Mouse (Mus musculus): ENCODE measurements around the gene Tns1.
A peak's percentile ranks its signal among the peaks of the same experiment; 100 is the strongest.

The Tns1 gene

GRCm38 (mm10) chr1:73929952-73930329 lies 194.3 kb downstream of the Tns1 start:
- DNase-seq = no peak

- peak; percentile 59 for DNase-seq
These were observed 194.9 kb downstream of the Tns1 start for GRCm38 (mm10) chr1:73929211-73929951.

- DNase-seq = no peak
These were observed 195.9 kb downstream of the Tns1 start for GRCm38 (mm10) chr1:73928385-73928784.

- DNase-seq = no peak
These were observed 196.4 kb downstream of the Tns1 start for GRCm38 (mm10) chr1:73927819-73928218.

DNA sequence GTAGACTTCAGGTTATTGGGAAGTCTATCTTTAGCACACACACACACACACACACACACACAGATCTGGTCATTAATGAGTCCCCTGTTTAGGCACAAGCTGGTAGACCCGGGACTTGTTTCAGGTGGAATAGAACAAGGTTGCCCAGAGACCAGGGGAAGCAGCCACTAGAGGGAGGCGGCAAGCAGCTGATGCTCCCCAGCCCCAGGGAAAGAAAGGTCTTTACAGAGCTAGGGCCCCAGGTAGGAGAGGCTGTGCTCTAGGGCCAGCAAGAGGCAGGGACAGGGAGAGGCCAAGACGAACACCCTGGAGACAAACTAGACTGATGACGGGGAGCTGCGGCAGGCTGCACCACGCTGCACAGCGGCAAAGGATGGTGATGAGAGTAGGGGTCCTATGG lies 198.0 kb downstream of the Tns1 start:
- no peak for DNase-seq

GRCm38 (mm10) chr1:73924871-73925610 lies 199.2 kb downstream of the Tns1 start:
- DNase-seq = no peak

GRCm38 (mm10) chr1:73924210-73924609 lies 200.0 kb downstream of the Tns1 start:
- DNase-seq = no peak

DNA sequence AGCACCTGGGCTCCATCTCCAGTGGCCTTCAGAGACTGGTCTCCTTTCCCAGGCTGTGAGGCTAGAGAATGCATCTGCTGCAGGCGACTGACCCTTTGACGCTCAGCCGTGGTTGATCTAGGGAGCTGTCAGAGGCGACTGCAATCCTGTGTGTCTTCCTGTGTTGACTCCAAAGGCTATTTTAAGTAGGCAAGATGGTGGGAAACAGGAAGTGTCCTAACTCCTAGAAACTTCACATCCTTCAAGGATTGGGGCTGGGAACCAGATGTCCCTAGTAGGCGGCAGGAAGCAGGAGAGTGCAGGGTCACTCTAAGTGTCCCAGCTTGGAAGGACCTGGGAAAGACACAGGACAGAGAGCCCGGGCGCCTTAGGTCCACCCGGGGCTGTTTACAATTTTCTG lies 201.1 kb downstream of the Tns1 start:
- DNase-seq = no peak

DNA sequence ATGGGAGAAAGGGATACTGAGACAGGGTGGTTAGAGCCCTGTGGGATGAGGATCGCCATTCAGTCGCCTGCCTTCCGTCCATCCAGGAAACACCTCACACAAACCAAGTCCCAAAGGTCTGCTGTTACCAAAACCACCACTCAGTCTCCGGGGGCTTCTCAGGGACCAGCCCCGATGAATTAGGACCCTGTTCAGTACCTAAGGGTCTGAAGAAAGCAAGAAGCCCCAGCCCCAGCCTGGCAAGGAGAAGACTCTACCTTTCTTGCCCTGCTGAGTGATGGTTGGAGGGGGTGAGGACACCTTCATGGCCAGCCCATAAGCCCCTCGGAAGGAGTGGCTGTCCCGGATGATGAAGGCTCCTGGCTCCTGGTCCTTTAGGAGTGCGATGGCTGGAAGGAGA lies 203.5 kb downstream of the Tns1 start:
- no peak for DNase-seq

GRCm38 (mm10) chr1:73919909-73920308 lies 204.3 kb downstream of the Tns1 start:
- DNase-seq = no peak

DNA sequence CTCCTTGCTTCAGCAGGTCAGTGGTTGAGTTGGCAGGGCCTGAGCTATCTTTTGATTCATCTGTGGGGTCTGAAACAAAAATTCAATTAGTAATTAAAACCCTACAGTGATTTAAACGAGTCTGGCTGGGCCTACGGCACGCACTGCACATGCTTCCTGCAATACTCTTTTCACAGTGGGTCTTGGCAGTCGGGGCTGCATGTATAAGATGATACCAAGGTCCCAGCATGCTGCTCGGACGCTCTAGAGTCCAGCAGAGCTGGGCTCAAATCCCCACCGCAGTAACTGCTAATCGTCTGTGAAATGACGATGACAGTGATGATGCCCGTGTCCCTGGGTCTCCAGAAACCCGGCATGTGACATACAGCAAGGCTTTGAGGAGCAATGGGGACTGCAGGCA lies 206.2 kb downstream of the Tns1 start:
- no peak for DNase-seq

DNA sequence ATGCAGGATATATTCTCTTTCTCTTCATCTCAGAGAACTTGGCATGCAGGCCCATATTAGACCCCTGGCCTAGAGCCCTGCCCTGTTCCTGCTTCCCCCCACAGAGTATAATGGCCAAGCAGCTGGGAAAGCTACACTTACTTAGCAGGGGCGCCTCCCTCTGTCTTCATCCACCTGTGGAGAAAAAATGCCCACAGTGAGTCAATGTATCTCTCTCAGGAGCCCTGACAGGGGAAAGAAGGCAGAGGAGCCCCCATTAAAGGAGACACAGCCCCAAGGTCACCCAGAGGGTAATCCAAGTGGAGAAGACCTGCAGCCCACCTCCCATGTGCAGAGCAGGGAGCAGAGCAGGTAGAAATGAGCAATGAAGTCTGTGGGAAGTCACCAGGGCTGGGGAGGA lies 208.0 kb downstream of the Tns1 start:
- no peak for DNase-seq

GRCm38 (mm10) chr1:73915218-73916070 lies 208.8 kb downstream of the Tns1 start:
- no peak for DNase-seq

- DNase-seq = peak; percentile 34
These were observed 210.2 kb downstream of the Tns1 start for GRCm38 (mm10) chr1:73914076-73914475.

DNA sequence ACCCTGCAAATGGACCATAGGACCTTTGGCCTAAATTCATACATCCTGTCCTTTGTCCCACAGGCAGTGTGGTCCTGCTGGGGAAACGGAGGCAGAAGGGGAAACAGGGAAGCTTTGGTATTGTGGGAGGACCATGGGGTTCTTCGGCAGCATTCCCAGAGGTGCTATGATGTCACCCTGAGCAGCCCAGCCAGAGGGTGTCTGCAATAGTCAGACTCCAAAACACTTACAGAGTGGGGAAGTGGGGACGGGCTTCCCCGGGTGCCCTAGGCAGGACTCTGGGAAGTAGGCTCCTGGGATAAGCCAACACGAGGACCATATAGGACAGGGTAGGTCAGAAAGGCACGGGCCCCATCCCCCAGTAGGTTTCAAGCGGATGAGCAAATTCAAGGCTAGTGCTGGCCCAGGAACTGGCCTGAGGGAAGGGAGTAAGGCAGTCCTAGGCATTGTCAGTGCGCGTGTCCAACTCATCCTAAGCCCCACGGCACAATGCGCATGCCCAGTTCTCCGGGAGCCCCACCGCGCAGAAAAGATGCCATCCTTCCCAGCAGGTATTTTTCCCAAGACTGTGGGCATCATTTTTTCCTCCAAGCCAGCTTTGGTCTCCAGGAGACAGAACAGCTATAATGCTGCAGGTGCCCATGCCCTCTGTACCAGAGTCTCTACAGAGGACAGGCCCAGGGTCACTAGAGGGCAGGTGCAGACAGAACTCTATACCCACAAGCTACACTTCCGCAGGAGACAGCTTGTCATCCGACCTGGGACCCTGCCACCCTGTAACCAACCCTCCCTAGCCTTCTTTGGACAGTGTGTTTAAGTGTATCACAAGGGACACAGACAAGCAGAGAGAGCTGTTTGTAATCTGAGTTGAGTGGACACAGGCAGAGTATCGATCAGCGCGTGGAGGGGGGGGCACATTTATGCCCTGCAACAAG lies 210.9 kb downstream of the Tns1 start:
- DNase-seq = no peak

DNA sequence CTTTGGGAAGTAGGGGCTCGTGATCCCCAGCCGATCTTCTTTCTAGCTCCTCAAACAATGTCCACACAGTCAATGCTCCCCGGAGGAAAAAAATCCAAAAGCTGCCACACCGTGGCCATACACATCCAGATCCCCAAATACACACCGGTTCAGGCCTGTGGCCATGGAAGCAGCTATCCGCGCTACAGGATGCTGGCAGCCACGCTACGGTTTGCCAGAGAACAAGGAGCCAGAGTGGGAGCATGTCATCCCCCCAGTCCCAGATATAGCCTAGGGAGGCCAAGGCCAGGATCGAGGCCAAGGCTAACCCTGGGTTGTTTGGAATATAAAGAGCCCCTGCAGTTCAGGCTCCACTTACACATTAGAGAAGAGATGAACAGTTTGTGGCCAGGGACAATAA lies 211.8 kb downstream of the Tns1 start:
- no peak for DNase-seq

- no peak for DNase-seq
These were observed 212.3 kb downstream of the Tns1 start for GRCm38 (mm10) chr1:73911981-73912380.

DNA sequence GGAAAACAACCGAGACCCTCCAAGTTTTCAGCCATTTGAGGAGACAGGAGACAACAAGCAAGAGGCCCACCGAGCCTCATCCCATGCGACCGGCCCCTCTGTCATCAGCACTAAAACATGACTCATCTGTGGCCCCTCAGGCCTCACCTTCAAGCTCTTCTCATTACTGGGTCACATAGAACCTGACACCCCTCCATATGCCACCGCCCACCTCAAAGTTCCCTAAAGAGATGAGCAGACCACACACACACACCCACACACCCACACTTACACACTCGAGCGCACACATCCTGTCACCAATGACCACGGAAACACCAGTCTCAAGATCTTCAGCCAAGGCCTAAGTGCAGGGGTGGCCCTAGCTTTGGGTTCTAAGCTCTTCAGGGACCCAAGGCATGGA lies 213.5 kb downstream of the Tns1 start:
- no peak for DNase-seq

GRCm38 (mm10) chr1:73910111-73910510 lies 214.1 kb downstream of the Tns1 start:
- DNase-seq = no peak

- DNase-seq = no peak
These were observed 214.9 kb downstream of the Tns1 start for GRCm38 (mm10) chr1:73909191-73909983.

Measured in liver (tissue).